Mouse (Mus musculus): ENCODE data around the gene Peak1. TPM values are rescaled to one million over a fixed set of nuclear protein-coding genes. Genes with fewer than 3 reads are reported as not detected.

Peak1 gene
- polyA plus RNA-seq, 1 experiment, result 13.0 TPM

DNA sequence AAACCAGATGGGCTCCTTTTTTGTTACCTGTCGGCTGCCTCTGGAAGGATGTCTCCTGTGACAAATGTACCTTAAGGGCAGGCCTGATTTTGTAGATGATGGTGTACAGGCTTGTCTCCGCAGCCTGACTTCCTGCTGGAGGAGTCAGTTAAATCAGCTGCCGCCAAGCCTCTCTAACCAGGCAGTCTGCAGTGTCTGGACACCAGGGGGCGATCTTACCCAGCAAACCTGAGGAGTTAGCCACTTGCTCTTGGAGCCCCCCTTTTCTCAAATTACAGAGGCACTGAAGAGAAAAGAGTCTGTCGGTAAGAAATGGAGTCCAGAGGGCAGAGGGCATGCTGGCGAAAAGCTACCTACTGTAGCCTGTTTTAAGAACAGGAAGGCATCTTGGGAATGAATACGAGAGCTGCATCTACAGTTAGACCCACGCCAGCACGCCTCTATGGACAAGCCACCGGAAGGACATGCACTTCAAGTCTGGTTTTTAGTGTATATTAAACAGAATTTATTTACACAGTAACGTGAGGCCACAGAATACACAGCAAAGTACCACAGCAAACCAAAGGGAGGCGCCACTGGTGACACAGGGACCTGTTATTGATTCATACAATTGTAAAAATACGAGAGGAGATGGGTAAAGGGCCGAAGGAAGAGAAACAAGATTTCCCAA is 217.1 kb downstream of the Peak1 start:
- Histone ChIP-seq H3K4me1 (ENCODE audit: control insufficient read depth, insufficient read depth, insufficient read length, low read length) (no peaks in the 10 kb centered on the region), H3K4me3 (ENCODE audit: low read depth, low read length) (no peak overlapping the region), H3K27me3 (ENCODE audit: control insufficient read depth, insufficient read depth, low read length) (no peaks in the 10 kb centered on the region), H3K36me3 (ENCODE audit: control insufficient read depth, insufficient read depth, low read length) (peaks cover 13% of the 10 kb centered on the region), H3K27ac (ENCODE audit: insufficient read depth, low read depth, low read length) (no peak overlapping the region)
- WGBS, result 33% methylated on average over 14 of the region's 14 CpGs
- no peak for TF ChIP-seq POLR2A (IDR thresholded peaks at IDR 0.05; ENCODE audit: low read depth, low read length)
- peak; percentile 97; the same call in 1 of the 2 replicates for TF ChIP-seq CTCF (IDR thresholded peaks at IDR 0.05; ENCODE audit: extremely low read depth, insufficient read length, insufficient replicate concordance, low read depth, low read length)

GRCm38 (mm10) chr9:56200200-56200599 is 217.7 kb downstream of the Peak1 start:
- 60% methylated on average over 2 of the region's 2 CpGs for WGBS
- no peak overlapping the region for H3K4me3 ChIP-seq (ENCODE audit: low read depth, low read length)
- peaks cover 9% of the 10 kb centered on the region for H3K36me3 ChIP-seq (ENCODE audit: control insufficient read depth, insufficient read depth, low read length)
- no peak overlapping the region for H3K27ac ChIP-seq (ENCODE audit: insufficient read depth, low read depth, low read length)
- no peaks in the 10 kb centered on the region for H3K27me3 ChIP-seq (ENCODE audit: control insufficient read depth, insufficient read depth, low read length)
- no peak for TF ChIP-seq POLR2A (IDR thresholded peaks at IDR 0.05; ENCODE audit: low read depth, low read length)
- TF ChIP-seq CTCF (IDR thresholded peaks at IDR 0.05; ENCODE audit: extremely low read depth, insufficient read length, insufficient replicate concordance, low read depth, low read length), result no peak
- H3K4me1 ChIP-seq (ENCODE audit: control insufficient read depth, insufficient read depth, insufficient read length, low read length), result no peaks in the 10 kb centered on the region

GRCm38 (mm10) chr9:56196921-56197320 is 220.9 kb downstream of the Peak1 start:
- TF ChIP-seq CTCF (IDR thresholded peaks at IDR 0.05; ENCODE audit: extremely low read depth, insufficient read length, insufficient replicate concordance, low read depth, low read length) (no peak), POLR2A (IDR thresholded peaks at IDR 0.05; ENCODE audit: low read depth, low read length) (no peak)
- Histone ChIP-seq H3K36me3 (ENCODE audit: control insufficient read depth, insufficient read depth, low read length) (no peaks in the 10 kb centered on the region), H3K27me3 (ENCODE audit: control insufficient read depth, insufficient read depth, low read length) (no peaks in the 10 kb centered on the region), H3K4me1 (ENCODE audit: control insufficient read depth, insufficient read depth, insufficient read length, low read length) (no peaks in the 10 kb centered on the region), H3K4me3 (ENCODE audit: low read depth, low read length) (no peak overlapping the region), H3K27ac (ENCODE audit: insufficient read depth, low read depth, low read length) (no peak overlapping the region)
- WGBS, result 79% methylated on average over 4 of the region's 4 CpGs

DNA sequence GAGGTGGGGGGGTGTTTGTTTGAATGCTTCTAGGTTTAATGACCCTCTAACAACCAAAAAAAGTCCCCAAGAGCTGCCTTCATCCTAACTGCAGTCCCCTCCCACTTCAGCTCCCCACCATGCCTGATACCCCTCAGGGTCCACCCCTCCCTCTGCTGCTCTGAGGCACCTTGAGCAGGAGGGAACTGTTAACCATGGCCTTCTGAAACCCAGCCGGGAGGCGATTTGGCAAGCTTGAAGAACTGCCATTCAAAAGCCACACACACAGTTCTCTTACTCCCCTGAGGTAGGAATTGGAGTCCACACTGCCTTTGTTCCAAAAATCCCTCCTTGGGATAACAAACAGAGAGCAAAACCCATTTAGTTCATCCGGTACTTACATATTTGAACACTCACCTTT is 222.7 kb downstream of the Peak1 start:
- Histone ChIP-seq H3K27me3 (ENCODE audit: control insufficient read depth, insufficient read depth, low read length) (no peaks in the 10 kb centered on the region), H3K27ac (ENCODE audit: insufficient read depth, low read depth, low read length) (no peak overlapping the region), H3K4me3 (ENCODE audit: low read depth, low read length) (no peak overlapping the region), H3K36me3 (ENCODE audit: control insufficient read depth, insufficient read depth, low read length) (no peaks in the 10 kb centered on the region), H3K4me1 (ENCODE audit: control insufficient read depth, insufficient read depth, insufficient read length, low read length) (no peaks in the 10 kb centered on the region)
- TF ChIP-seq CTCF (IDR thresholded peaks at IDR 0.05; ENCODE audit: extremely low read depth, insufficient read length, insufficient replicate concordance, low read depth, low read length) (no peak), POLR2A (IDR thresholded peaks at IDR 0.05; ENCODE audit: low read depth, low read length) (no peak)
- 85% methylated on average over 3 of the region's 3 CpGs for WGBS

- Histone ChIP-seq H3K4me3 (ENCODE audit: low read depth, low read length) (no peak overlapping the region), H3K36me3 (ENCODE audit: control insufficient read depth, insufficient read depth, low read length) (no peaks in the 10 kb centered on the region), H3K27me3 (ENCODE audit: control insufficient read depth, insufficient read depth, low read length) (no peaks in the 10 kb centered on the region), H3K27ac (ENCODE audit: insufficient read depth, low read depth, low read length) (no peak overlapping the region), H3K4me1 (ENCODE audit: control insufficient read depth, insufficient read depth, insufficient read length, low read length) (no peaks in the 10 kb centered on the region)
- 76% methylated on average over 11 of the region's 11 CpGs for WGBS
- TF ChIP-seq CTCF (IDR thresholded peaks at IDR 0.05; ENCODE audit: extremely low read depth, insufficient read length, insufficient replicate concordance, low read depth, low read length) (no peak), POLR2A (IDR thresholded peaks at IDR 0.05; ENCODE audit: low read depth, low read length) (no peak)
Measured at GRCm38 (mm10) chr9:56191498-56192455, 226.1 kb downstream of the Peak1 start.

- no peak overlapping the region for H3K27ac ChIP-seq (ENCODE audit: insufficient read depth, low read depth, low read length)
- peaks cover 2% of the 10 kb centered on the region; the same call in 1 of the 2 replicates for H3K4me1 ChIP-seq (ENCODE audit: control insufficient read depth, insufficient read depth, insufficient read length, low read length)
- no peak overlapping the region for H3K4me3 ChIP-seq (ENCODE audit: low read depth, low read length)
- no peak for TF ChIP-seq CTCF (IDR thresholded peaks at IDR 0.05; ENCODE audit: extremely low read depth, insufficient read length, insufficient replicate concordance, low read depth, low read length)
- no peak for TF ChIP-seq POLR2A (IDR thresholded peaks at IDR 0.05; ENCODE audit: low read depth, low read length)
- 61% methylated on average over 8 of the region's 8 CpGs for WGBS
- H3K27me3 ChIP-seq (ENCODE audit: control insufficient read depth, insufficient read depth, low read length), result no peaks in the 10 kb centered on the region
- H3K36me3 ChIP-seq (ENCODE audit: control insufficient read depth, insufficient read depth, low read length), result no peaks in the 10 kb centered on the region
Measured at GRCm38 (mm10) chr9:56180118-56180781, 237.6 kb downstream of the Peak1 start.

Measured in small intestine, adult 2 months (tissue).